Mouse (Mus musculus) forebrain, embryonic 12.5 days (tissue): ENCODE data around the gene Abhd16a. TPM values are rescaled to one million over a fixed set of nuclear protein-coding genes. Genes with fewer than 3 reads are reported as not detected.

Experiments
- polyA plus RNA-seq: library from polyadenylated mRNA; unstranded; fragments of >200 nt; fragmentation: Nextera tagmentation; extraction: Ambion mirVana; gene quantifications from 2 replicates; pipeline ENCODE4 v1.2.1, GENCODE M21; 2016

The Abhd16a gene
- polyA plus RNA-seq, 1 experiment from 2014 or later = 59.2 TPM

Other genes with a start within 250 kb of the Abhd16a start
- gene Skiv2l, start 239.1 kb upstream of the Abhd16a start, polyA plus RNA-seq = 61.8 and 64.8 TPM in 2 replicates
- gene Nelfe, start 238.9 kb upstream of the Abhd16a start, polyA plus RNA-seq = 124 and 133 TPM in 2 replicates
- gene Cfb, start 226.7 kb upstream of the Abhd16a start, polyA plus RNA-seq = 2.9 and 3.6 TPM in 2 replicates
- gene Zbtb12, start 209.8 kb upstream of the Abhd16a start, polyA plus RNA-seq = 9.2 and 10.4 TPM in 2 replicates
- not detected in 2 replicates for gene Gm20547, start 207.2 kb upstream of the Abhd16a start, polyA plus RNA-seq
- gene C2, start 191.0 kb upstream of the Abhd16a start, polyA plus RNA-seq = 1.3 and 1.6 TPM in 2 replicates
- 111 and 114 TPM in 2 replicates for gene Ehmt2, start 190.8 kb upstream of the Abhd16a start, polyA plus RNA-seq
- not detected in 2 replicates for gene Slc44a4, start 174.8 kb upstream of the Abhd16a start, polyA plus RNA-seq
- 16.2 and 16.9 TPM in 2 replicates for gene Neu1, start 158.0 kb upstream of the Abhd16a start, polyA plus RNA-seq
- gene Hspa1b, start 130.0 kb upstream of the Abhd16a start, polyA plus RNA-seq = 0.11 and 0.21 TPM in 2 replicates
- gene Gm20481, start 119.4 kb upstream of the Abhd16a start, polyA plus RNA-seq = not detected in 2 replicates
- gene Hspa1a, start 117.1 kb upstream of the Abhd16a start, polyA plus RNA-seq = 2.0 and 2.3 TPM in 2 replicates
- 1.2 and 1.3 TPM in 2 replicates for gene Hspa1l, start 116.6 kb upstream of the Abhd16a start, polyA plus RNA-seq
- 226 and 238 TPM in 2 replicates for gene Lsm2, start 107.4 kb upstream of the Abhd16a start, polyA plus RNA-seq
- gene Vars, start 88.3 kb upstream of the Abhd16a start, polyA plus RNA-seq = 158 and 159 TPM in 2 replicates
- gene Vwa7, start 72.7 kb upstream of the Abhd16a start, polyA plus RNA-seq = 0.17 and 0.27 TPM in 2 replicates
- 7.4 and 7.7 TPM in 2 replicates for gene Sapcd1, start 61.2 kb upstream of the Abhd16a start, polyA plus RNA-seq
- gene Msh5, start 42.5 kb upstream of the Abhd16a start, polyA plus RNA-seq = 5.3 and 5.6 TPM in 2 replicates
- gene Clic1, start 39.3 kb upstream of the Abhd16a start, polyA plus RNA-seq = 152 and 155 TPM in 2 replicates
- gene Ddah2, start 30.2 kb upstream of the Abhd16a start, polyA plus RNA-seq = 513 and 534 TPM in 2 replicates
- gene Ly6g6c, start 23.9 kb upstream of the Abhd16a start, polyA plus RNA-seq = not detected in 2 replicates
- 0.40 and 0.54 TPM in 2 replicates for gene Mpig6b, start 23.1 kb upstream of the Abhd16a start, polyA plus RNA-seq
- 0.28 and 0.50 TPM in 2 replicates for gene Ly6g6e, start 12.4 kb upstream of the Abhd16a start, polyA plus RNA-seq
- 0.29 and 1.6 TPM in 2 replicates for gene Ly6g6d, start 11.2 kb upstream of the Abhd16a start, polyA plus RNA-seq
- gene Ly6g6f, start 3.7 kb upstream of the Abhd16a start, polyA plus RNA-seq = 0.17 and 0.18 TPM in 2 replicates
- not detected in 2 replicates for gene Ly6g5c, start 19.0 kb downstream of the Abhd16a start, polyA plus RNA-seq
- gene Ly6g5b, start 26.2 kb downstream of the Abhd16a start, polyA plus RNA-seq = 0.96 and 1.5 TPM in 2 replicates
- gene Gpank1, start 32.2 kb downstream of the Abhd16a start, polyA plus RNA-seq = 27.4 and 28.1 TPM in 2 replicates
- 283 and 284 TPM in 2 replicates for gene Csnk2b, start 32.8 kb downstream of the Abhd16a start, polyA plus RNA-seq
- gene D17H6S53E, start 37.1 kb downstream of the Abhd16a start, polyA plus RNA-seq = 5.3 and 7.2 TPM in 2 replicates
- gene Apom, start 42.8 kb downstream of the Abhd16a start, polyA plus RNA-seq = 0.46 and 0.63 TPM in 2 replicates
- gene Bag6, start 45.9 kb downstream of the Abhd16a start, polyA plus RNA-seq = 88.9 and 97.8 TPM in 2 replicates
- 221 and 231 TPM in 2 replicates for gene Prrc2a, start 75.6 kb downstream of the Abhd16a start, polyA plus RNA-seq
- 4.3 and 4.9 TPM in 2 replicates for gene Aif1, start 86.8 kb downstream of the Abhd16a start, polyA plus RNA-seq
- gene Lst1, start 99.2 kb downstream of the Abhd16a start, polyA plus RNA-seq = 4.0 and 4.8 TPM in 2 replicates
- gene Ltb, start 105.2 kb downstream of the Abhd16a start, polyA plus RNA-seq = not detected in 2 replicates
- gene Tnf, start 112.7 kb downstream of the Abhd16a start, polyA plus RNA-seq = not detected in 2 replicates
- gene Lta, start 116.1 kb downstream of the Abhd16a start, polyA plus RNA-seq = not detected in 2 replicates
- 0.41 TPM in 2 replicates for gene Gm16181, start 131.6 kb downstream of the Abhd16a start, polyA plus RNA-seq
- gene Atp6v1g2, start 144.4 kb downstream of the Abhd16a start, polyA plus RNA-seq = 16.2 and 17.3 TPM in 2 replicates
- gene Nfkbil1, start 146.5 kb downstream of the Abhd16a start, polyA plus RNA-seq = 11.0 and 12.9 TPM in 2 replicates
- gene Ddx39b, start 152.5 kb downstream of the Abhd16a start, polyA plus RNA-seq = 614 and 623 TPM in 2 replicates
- 37.2 and 39.2 TPM in 2 replicates for gene H2-D1, start 173.5 kb downstream of the Abhd16a start, polyA plus RNA-seq
- gene H2-Q1, start 231.1 kb downstream of the Abhd16a start, polyA plus RNA-seq = not detected in 2 replicates